Mouse (Mus musculus): ENCODE data around the gene Galntl5. TPM values are rescaled to one million over a fixed set of nuclear protein-coding genes. Genes with fewer than 3 reads are reported as not detected.
"Not testable (repeated sequence)": the region's sequence is repeated elsewhere in the genome, so short reads cannot be mapped to it uniquely, and the experiment has no call there.

Gene Galntl5
- polyA plus RNA-seq, 1 experiment from 2014 or later: not detected

- no peak for ATAC-seq (ENCODE audit: low read depth)
- Histone ChIP-seq H3K4me3 (ENCODE audit: low read length) (no peak overlapping the region), H3K27ac (ENCODE audit: low read length) (no peak overlapping the region), H3K27me3 (ENCODE audit: control insufficient read depth, insufficient read depth, low read depth, low read length) (no peaks in the 10 kb centered on the region), H3K9me3 (ENCODE audit: control insufficient read depth, low read length) (no peaks in the 10 kb centered on the region), H3K9ac (ENCODE audit: low read length) (no peak overlapping the region), H3K36me3 (ENCODE audit: control insufficient read depth, insufficient read depth, low read length) (no peaks in the 10 kb centered on the region), H3K4me1 (replicated peaks; ENCODE audit: control insufficient read depth, insufficient read depth, low read length) (no peaks in the 10 kb centered on the region), H3K4me2 (ENCODE audit: low read depth, low read length) (no peak overlapping the region)
- WGBS: 80% methylated on average over 3 of the region's 3 CpGs
These were observed 1.2 kb upstream of the Galntl5 start for GRCm38 (mm10) chr5:25179936-25180488.

GRCm38 (mm10) chr5:25183595-25183994 lies 2.3 kb downstream of the Galntl5 start:
- H3K4me2 ChIP-seq (ENCODE audit: low read depth, low read length): no peak overlapping the region
- H3K27ac ChIP-seq (ENCODE audit: low read length): no peak overlapping the region
- H3K27me3 ChIP-seq (ENCODE audit: control insufficient read depth, insufficient read depth, low read depth, low read length): no peaks in the 10 kb centered on the region
- H3K9me3 ChIP-seq (ENCODE audit: control insufficient read depth, low read length): no peaks in the 10 kb centered on the region
- no peaks in the 10 kb centered on the region for H3K36me3 ChIP-seq (ENCODE audit: control insufficient read depth, insufficient read depth, low read length)
- ATAC-seq (ENCODE audit: low read depth): no peak
- H3K4me3 ChIP-seq (ENCODE audit: low read length): no peak overlapping the region
- no peak overlapping the region for H3K9ac ChIP-seq (ENCODE audit: low read length)
- WGBS: 74% methylated on average over 4 of the region's 4 CpGs
- no peaks in the 10 kb centered on the region for H3K4me1 ChIP-seq (replicated peaks; ENCODE audit: control insufficient read depth, insufficient read depth, low read length)

- Histone ChIP-seq H3K4me3 (ENCODE audit: low read length) (no peak overlapping the region), H3K4me2 (ENCODE audit: low read depth, low read length) (no peak overlapping the region), H3K9ac (ENCODE audit: low read length) (no peak overlapping the region), H3K36me3 (ENCODE audit: control insufficient read depth, insufficient read depth, low read length) (no peaks in the 10 kb centered on the region), H3K4me1 (replicated peaks; ENCODE audit: control insufficient read depth, insufficient read depth, low read length) (no peaks in the 10 kb centered on the region), H3K9me3 (ENCODE audit: control insufficient read depth, low read length) (no peaks in the 10 kb centered on the region), H3K27ac (ENCODE audit: low read length) (no peak overlapping the region), H3K27me3 (ENCODE audit: control insufficient read depth, insufficient read depth, low read depth, low read length) (no peaks in the 10 kb centered on the region)
- ATAC-seq (ENCODE audit: low read depth): no peak
- 27% methylated on average over 2 of the region's 2 CpGs for WGBS
These were observed 3.3 kb downstream of the Galntl5 start for GRCm38 (mm10) chr5:25184594-25184993.

- Histone ChIP-seq H3K4me1 (replicated peaks; ENCODE audit: control insufficient read depth, insufficient read depth, low read length) (no peaks in the 10 kb centered on the region), H3K27me3 (ENCODE audit: control insufficient read depth, insufficient read depth, low read depth, low read length) (no peaks in the 10 kb centered on the region), H3K4me2 (ENCODE audit: low read depth, low read length) (no peak overlapping the region), H3K9me3 (ENCODE audit: control insufficient read depth, low read length) (no peaks in the 10 kb centered on the region), H3K9ac (ENCODE audit: low read length) (no peak overlapping the region), H3K27ac (ENCODE audit: low read length) (no peak overlapping the region), H3K4me3 (ENCODE audit: low read length) (no peak overlapping the region), H3K36me3 (ENCODE audit: control insufficient read depth, insufficient read depth, low read length) (no peaks in the 10 kb centered on the region)
- no peak for ATAC-seq (ENCODE audit: low read depth)
These were observed 6.5 kb downstream of the Galntl5 start for GRCm38 (mm10) chr5:25187727-25188126.

- Histone ChIP-seq H3K9ac (ENCODE audit: low read length) (no peak overlapping the region), H3K4me3 (ENCODE audit: low read length) (no peak overlapping the region), H3K36me3 (ENCODE audit: control insufficient read depth, insufficient read depth, low read length) (no peaks in the 10 kb centered on the region), H3K9me3 (ENCODE audit: control insufficient read depth, low read length) (no peaks in the 10 kb centered on the region), H3K4me2 (ENCODE audit: low read depth, low read length) (no peak overlapping the region), H3K4me1 (replicated peaks; ENCODE audit: control insufficient read depth, insufficient read depth, low read length) (no peaks in the 10 kb centered on the region), H3K27me3 (ENCODE audit: control insufficient read depth, insufficient read depth, low read depth, low read length) (no peaks in the 10 kb centered on the region), H3K27ac (ENCODE audit: low read length) (no peak overlapping the region)
- WGBS: 42% methylated on average over 1 of the region's 1 CpGs
- ATAC-seq (ENCODE audit: low read depth): no peak
These were observed 7.5 kb downstream of the Galntl5 start for GRCm38 (mm10) chr5:25188802-25189201.

- no peak overlapping the region for H3K4me2 ChIP-seq (ENCODE audit: low read depth, low read length)
- no peaks in the 10 kb centered on the region for H3K9me3 ChIP-seq (ENCODE audit: control insufficient read depth, low read length)
- 64% methylated on average over 2 of the region's 2 CpGs for WGBS
- no peaks in the 10 kb centered on the region for H3K36me3 ChIP-seq (ENCODE audit: control insufficient read depth, insufficient read depth, low read length)
- no peak for ATAC-seq (ENCODE audit: low read depth)
- no peaks in the 10 kb centered on the region for H3K4me1 ChIP-seq (replicated peaks; ENCODE audit: control insufficient read depth, insufficient read depth, low read length)
- H3K4me3 ChIP-seq (ENCODE audit: low read length): no peak overlapping the region
- H3K9ac ChIP-seq (ENCODE audit: low read length): no peak overlapping the region
- no peaks in the 10 kb centered on the region for H3K27me3 ChIP-seq (ENCODE audit: control insufficient read depth, insufficient read depth, low read depth, low read length)
- no peak overlapping the region for H3K27ac ChIP-seq (ENCODE audit: low read length)
These were observed 9.3 kb downstream of the Galntl5 start for GRCm38 (mm10) chr5:25190521-25190920.

GRCm38 (mm10) chr5:25211872-25212271 lies 30.6 kb downstream of the Galntl5 start:
- H3K4me1 ChIP-seq (replicated peaks; ENCODE audit: control insufficient read depth, insufficient read depth, low read length): no peaks in the 10 kb centered on the region
- no peak overlapping the region for H3K4me2 ChIP-seq (ENCODE audit: low read depth, low read length)
- H3K27me3 ChIP-seq (ENCODE audit: control insufficient read depth, insufficient read depth, low read depth, low read length): no peaks in the 10 kb centered on the region
- H3K27ac ChIP-seq (ENCODE audit: low read length): no peak overlapping the region
- no peak for ATAC-seq (ENCODE audit: low read depth)
- H3K9ac ChIP-seq (ENCODE audit: low read length): no peak overlapping the region
- 59% methylated on average over 1 of the region's 1 CpGs for WGBS
- H3K36me3 ChIP-seq (ENCODE audit: control insufficient read depth, insufficient read depth, low read length): no peaks in the 10 kb centered on the region
- no peaks in the 10 kb centered on the region for H3K9me3 ChIP-seq (ENCODE audit: control insufficient read depth, low read length)
- H3K4me3 ChIP-seq (ENCODE audit: low read length): no peak overlapping the region

GRCm38 (mm10) chr5:25213216-25213615 lies 32.0 kb downstream of the Galntl5 start:
- H3K4me2 ChIP-seq (ENCODE audit: low read depth, low read length); H3K4me3 ChIP-seq (ENCODE audit: low read length); H3K36me3 ChIP-seq (ENCODE audit: control insufficient read depth, insufficient read depth, low read length); H3K27ac ChIP-seq (ENCODE audit: low read length); ATAC-seq (ENCODE audit: low read depth); H3K4me1 ChIP-seq (replicated peaks; ENCODE audit: control insufficient read depth, insufficient read depth, low read length); H3K27me3 ChIP-seq (ENCODE audit: control insufficient read depth, insufficient read depth, low read depth, low read length); H3K9ac ChIP-seq (ENCODE audit: low read length); H3K9me3 ChIP-seq (ENCODE audit: control insufficient read depth, low read length): not testable (repeated sequence)

- H3K27ac ChIP-seq (ENCODE audit: low read length): no peak overlapping the region
- H3K4me3 ChIP-seq (ENCODE audit: low read length): no peak overlapping the region
- H3K27me3 ChIP-seq (ENCODE audit: control insufficient read depth, insufficient read depth, low read depth, low read length): no peaks in the 10 kb centered on the region
- H3K4me2 ChIP-seq (ENCODE audit: low read depth, low read length): no peak overlapping the region
- 74% methylated on average over 6 of the region's 6 CpGs for WGBS
- H3K9me3 ChIP-seq (ENCODE audit: control insufficient read depth, low read length): no peaks in the 10 kb centered on the region
- H3K36me3 ChIP-seq (ENCODE audit: control insufficient read depth, insufficient read depth, low read length): no peaks in the 10 kb centered on the region
- no peaks in the 10 kb centered on the region for H3K4me1 ChIP-seq (replicated peaks; ENCODE audit: control insufficient read depth, insufficient read depth, low read length)
- no peak for ATAC-seq (ENCODE audit: low read depth)
- H3K9ac ChIP-seq (ENCODE audit: low read length): no peak overlapping the region
These were observed 33.7 kb downstream of the Galntl5 start for GRCm38 (mm10) chr5:25215006-25215405.

- H3K9me3 ChIP-seq (ENCODE audit: control insufficient read depth, low read length): no peaks in the 10 kb centered on the region
- H3K36me3 ChIP-seq (ENCODE audit: control insufficient read depth, insufficient read depth, low read length): no peaks in the 10 kb centered on the region
- no peak for ATAC-seq (ENCODE audit: low read depth)
- H3K9ac ChIP-seq (ENCODE audit: low read length): peak within 1 kb of the TSS; percentile 91
- peak within 1 kb of the TSS; percentile 58 for H3K4me2 ChIP-seq (ENCODE audit: low read depth, low read length)
- no peaks in the 10 kb centered on the region; the same call in 1 of the 2 replicates for H3K4me1 ChIP-seq (replicated peaks; ENCODE audit: control insufficient read depth, insufficient read depth, low read length)
- H3K27me3 ChIP-seq (ENCODE audit: control insufficient read depth, insufficient read depth, low read depth, low read length): no peaks in the 10 kb centered on the region
- H3K4me3 ChIP-seq (ENCODE audit: low read length): peak within 1 kb of the TSS; percentile 75
- whole genome bisulfite sequencing: 80% methylated on average over 3 of the region's 3 CpGs
- H3K27ac ChIP-seq (ENCODE audit: low read length): peak within 1 kb of the TSS; percentile 81
These were observed 40.3 kb downstream of the Galntl5 start, which contains the start of gene Galnt11 for GRCm38 (mm10) chr5:25221604-25222003. TSS of gene Galnt11 (plus strand) at chr5:25221904.

Data from lung, embryonic 16.5 days (tissue).